Mouse (Mus musculus): Measurements from ENCODE around the gene 6030408B16Rik. TPM values are rescaled to one million over a fixed set of nuclear protein-coding genes. Genes with fewer than 3 reads are reported as not detected.

The 6030408B16Rik gene
- total RNA-seq, 1 experiment from 2014 or later: not detected

- peak; percentile 64 for ATAC-seq (replicated peaks; ENCODE audit: low read depth, poor library complexity, severe bottlenecking)
Measured at GRCm38 (mm10) chr15:101266132-101266963, 26.7 kb upstream of the 6030408B16Rik start.

GRCm38 (mm10) chr15:101267053-101268032, 25.7 kb upstream of the 6030408B16Rik start:
- ATAC-seq (replicated peaks; ENCODE audit: low read depth, poor library complexity, severe bottlenecking): 0 out of 2 replicates have a peak, but pooled peaks have one; percentile 6

- no peak for ATAC-seq (replicated peaks; ENCODE audit: low read depth, poor library complexity, severe bottlenecking)
Measured at GRCm38 (mm10) chr15:101270101-101270820, 22.8 kb upstream of the 6030408B16Rik start.

GRCm38 (mm10) chr15:101271107-101271506, 21.9 kb upstream of the 6030408B16Rik start:
- ATAC-seq (replicated peaks; ENCODE audit: low read depth, poor library complexity, severe bottlenecking): no peak

- no peak for ATAC-seq (replicated peaks; ENCODE audit: low read depth, poor library complexity, severe bottlenecking)
Measured at GRCm38 (mm10) chr15:101271513-101271912, 21.5 kb upstream of the 6030408B16Rik start.

- no peak for ATAC-seq (replicated peaks; ENCODE audit: low read depth, poor library complexity, severe bottlenecking)
Measured at GRCm38 (mm10) chr15:101274380-101274779, 18.6 kb upstream of the 6030408B16Rik start.

- no peak for ATAC-seq (replicated peaks; ENCODE audit: low read depth, poor library complexity, severe bottlenecking)
Measured at GRCm38 (mm10) chr15:101277351-101277899, 15.6 kb upstream of the 6030408B16Rik start.

GRCm38 (mm10) chr15:101278589-101278988, 14.4 kb upstream of the 6030408B16Rik start:
- ATAC-seq (replicated peaks; ENCODE audit: low read depth, poor library complexity, severe bottlenecking): no peak

GRCm38 (mm10) chr15:101279430-101279999, 13.5 kb upstream of the 6030408B16Rik start:
- ATAC-seq (replicated peaks; ENCODE audit: low read depth, poor library complexity, severe bottlenecking): no peak

GRCm38 (mm10) chr15:101282471-101282870, 10.5 kb upstream of the 6030408B16Rik start:
- ATAC-seq (replicated peaks; ENCODE audit: low read depth, poor library complexity, severe bottlenecking): no peak

- peak; percentile 37 for ATAC-seq (replicated peaks; ENCODE audit: low read depth, poor library complexity, severe bottlenecking)
Measured at GRCm38 (mm10) chr15:101283183-101283910, 9.7 kb upstream of the 6030408B16Rik start.

GRCm38 (mm10) chr15:101283911-101284750, 8.9 kb upstream of the 6030408B16Rik start, which contains the start of gene Atg101:
Gene Atg101 (plus strand): TSS chr15:101284272.
- ATAC-seq (replicated peaks; ENCODE audit: low read depth, poor library complexity, severe bottlenecking): peak; percentile 93

- 0 out of 2 replicates have a peak, but pooled peaks have one; percentile 42 for ATAC-seq (replicated peaks; ENCODE audit: low read depth, poor library complexity, severe bottlenecking)
Measured at GRCm38 (mm10) chr15:101286129-101286770, 6.8 kb upstream of the 6030408B16Rik start.

- ATAC-seq (replicated peaks; ENCODE audit: low read depth, poor library complexity, severe bottlenecking): no peak
Measured at GRCm38 (mm10) chr15:101287361-101287760, 5.7 kb upstream of the 6030408B16Rik start.

- no peak for ATAC-seq (replicated peaks; ENCODE audit: low read depth, poor library complexity, severe bottlenecking)
Measured at GRCm38 (mm10) chr15:101290354-101290753, 2.7 kb upstream of the 6030408B16Rik start.

- ATAC-seq (replicated peaks; ENCODE audit: low read depth, poor library complexity, severe bottlenecking): no peak
Measured at GRCm38 (mm10) chr15:101292012-101292411, 1.0 kb upstream of the 6030408B16Rik start.
